Mouse (Mus musculus): ENCODE results near the gene Amh.
"Not testable (repeated sequence)": the region's sequence is repeated elsewhere in the genome, so short reads cannot be mapped to it uniquely, and the experiment has no call there.

Amh gene

DNA sequence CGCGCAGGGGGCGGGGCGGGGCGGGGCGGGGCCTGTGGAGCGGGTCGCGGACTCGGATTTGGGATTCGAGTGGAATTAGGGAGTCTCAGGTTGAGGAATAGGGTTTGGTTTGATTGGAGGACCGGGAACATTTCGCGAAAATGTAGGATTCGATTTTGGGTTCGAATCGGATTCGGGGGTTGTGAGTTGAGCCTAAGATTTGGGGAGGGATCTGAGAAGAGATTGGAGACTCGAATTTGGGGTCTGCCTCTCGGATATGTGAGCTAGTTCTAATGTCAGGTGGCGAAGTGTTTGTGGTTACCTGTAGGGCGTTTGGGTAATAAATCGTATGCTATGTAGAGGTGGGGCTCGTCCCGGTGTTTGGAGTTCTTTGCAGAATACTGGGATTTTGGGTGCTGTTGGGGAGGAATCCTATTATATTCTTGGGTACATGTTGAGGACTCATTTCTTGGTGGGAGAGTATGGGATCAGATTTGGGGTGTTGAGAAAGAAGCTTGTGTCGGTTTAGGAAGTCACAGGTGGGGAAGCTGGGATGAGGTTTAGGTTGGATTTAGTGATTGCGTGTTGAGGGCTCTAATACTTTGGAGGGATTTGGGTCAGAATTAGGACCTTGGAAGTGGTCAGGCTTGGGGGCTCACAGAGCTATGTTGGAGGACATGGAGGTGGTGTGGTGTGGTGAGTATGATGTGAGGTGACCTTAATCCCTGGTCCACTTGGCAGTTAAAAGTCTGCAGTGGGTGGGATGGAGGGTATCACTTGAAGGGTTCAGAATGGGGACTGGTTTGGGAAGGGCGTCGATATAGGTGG lies 22.2 kb downstream of the Amh start:
- in situ Hi-C loops (cut with MboI, MseI): no loop called here

DNA sequence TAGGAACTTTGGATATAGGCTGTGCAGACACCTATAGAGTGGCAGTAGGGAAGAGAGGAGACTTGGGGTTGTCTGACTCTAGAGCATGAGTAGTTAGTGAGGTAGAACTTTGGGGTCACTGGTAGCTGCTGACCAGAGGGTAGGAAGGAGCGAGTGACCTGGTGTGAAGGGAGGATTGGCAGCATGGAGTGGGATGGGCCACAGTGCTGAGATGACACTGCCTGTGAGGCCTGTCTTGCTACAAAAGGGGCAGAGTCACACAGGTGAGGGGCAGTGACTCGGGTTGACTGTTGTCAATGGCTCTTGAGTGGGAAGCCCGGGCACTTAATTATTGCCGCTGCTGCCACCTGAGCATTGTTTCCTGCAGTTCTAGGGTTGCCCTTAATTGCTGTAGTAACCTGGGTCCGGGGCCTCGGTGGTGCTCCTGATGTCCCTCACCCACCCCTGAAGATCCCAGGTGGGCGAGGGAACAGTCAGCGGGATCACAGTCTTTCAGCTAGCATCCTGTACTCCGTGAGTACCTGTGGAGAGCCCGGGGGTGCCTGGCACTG lies 22.9 kb downstream of the Amh start:
- in situ Hi-C loops (cut with MboI, MseI): no loop called here

DNA sequence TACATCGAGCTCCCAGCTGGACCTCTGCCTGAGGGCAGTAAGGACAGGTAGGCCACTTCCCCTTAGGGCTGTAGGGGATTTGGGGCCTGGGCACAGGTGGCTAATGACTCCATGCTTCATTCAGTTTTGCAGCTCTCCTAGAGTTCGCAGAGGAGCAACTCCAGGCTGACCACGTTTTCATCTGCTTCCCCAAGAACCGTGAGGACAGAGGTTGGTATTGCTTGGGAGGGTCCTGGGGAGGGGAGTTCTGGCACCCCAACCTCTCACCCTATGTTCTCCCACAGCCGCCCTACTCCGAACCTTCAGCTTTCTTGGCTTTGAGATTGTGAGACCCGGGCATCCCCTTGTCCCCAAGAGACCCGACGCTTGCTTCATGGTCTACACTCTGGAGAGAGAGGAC lies 23.5 kb downstream of the Amh start:
- in situ Hi-C loops (cut with MboI, MseI): not testable (repeated sequence)

- in situ Hi-C loops (cut with MboI, MseI): no loop called here
These were observed 24.6 kb downstream of the Amh start for GRCm38 (mm10) chr10:80829359-80830278.

DNA sequence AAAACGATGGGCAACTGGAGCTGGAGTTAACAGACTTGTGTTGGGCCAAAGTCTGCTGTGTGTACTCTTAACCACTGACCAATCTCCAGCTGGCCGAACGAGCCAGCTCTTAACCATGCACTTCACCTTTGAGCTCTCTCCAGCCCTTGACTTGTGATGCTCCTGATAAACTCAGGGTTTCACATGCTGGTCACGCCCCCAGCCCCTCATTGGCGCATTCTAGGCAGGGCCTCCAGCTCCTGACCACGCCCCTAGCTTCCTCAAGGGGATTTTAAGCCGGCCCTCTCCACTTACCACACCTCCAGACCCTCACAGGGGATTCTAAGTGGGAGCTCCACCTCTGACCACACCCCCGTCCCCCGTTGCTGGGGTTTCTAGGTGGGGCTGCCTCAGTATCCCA lies 26.1 kb downstream of the Amh start:
- in situ Hi-C loops (cut with MboI, MseI): no loop called here

DNA sequence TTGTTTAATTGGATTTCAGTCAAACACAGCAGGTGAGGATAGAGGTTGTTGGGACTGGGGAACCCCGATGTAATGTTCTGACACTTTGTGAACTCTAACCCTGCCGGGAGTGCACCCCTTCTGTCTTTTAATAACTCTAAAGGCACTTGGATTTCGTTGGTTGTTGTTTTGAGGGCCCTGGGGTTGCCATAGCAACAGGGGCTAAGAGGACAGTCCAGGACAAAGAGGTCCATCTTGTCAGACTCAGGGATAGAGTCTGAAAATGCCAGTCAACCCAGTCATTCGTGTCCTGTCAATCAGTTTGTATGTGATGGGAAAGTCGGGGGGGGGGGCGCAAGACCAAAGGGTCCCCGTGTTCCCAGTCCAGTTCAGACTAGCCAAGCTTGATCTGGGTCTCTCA lies 27.8 kb downstream of the Amh start:
- in situ Hi-C loops (cut with MboI, MseI): no loop called here

GRCm38 (mm10) chr10:80835617-80836016 lies 30.6 kb downstream of the Amh start:
- in situ Hi-C loops (cut with MboI, MseI): no loop called here

DNA sequence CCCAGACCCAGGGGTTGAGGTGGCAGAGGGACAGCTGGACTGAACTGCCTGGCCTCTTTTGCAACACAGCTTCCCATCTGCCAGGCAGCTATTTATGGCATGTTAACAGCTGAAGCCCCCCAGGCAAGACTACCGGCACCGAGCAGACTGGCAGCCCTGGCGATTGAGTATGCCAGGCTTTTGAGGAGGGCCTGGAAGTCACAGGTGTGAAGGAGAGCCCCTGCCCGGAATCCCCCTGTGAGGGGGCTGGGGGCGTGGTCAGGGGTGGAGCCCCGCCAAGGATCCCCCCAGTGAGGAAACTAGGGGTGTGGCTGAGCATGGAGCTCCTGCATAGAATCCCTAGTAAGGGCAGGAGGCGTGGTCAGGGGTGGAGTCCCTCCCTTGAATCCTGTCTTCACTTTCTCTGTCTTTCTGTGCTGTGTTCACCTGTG lies 31.9 kb downstream of the Amh start:
- in situ Hi-C loops (cut with MboI, MseI): no loop called here

- in situ Hi-C loops (cut with MboI, MseI): no loop called here
These were observed 32.8 kb downstream of the Amh start for GRCm38 (mm10) chr10:80837827-80838226.

DNA sequence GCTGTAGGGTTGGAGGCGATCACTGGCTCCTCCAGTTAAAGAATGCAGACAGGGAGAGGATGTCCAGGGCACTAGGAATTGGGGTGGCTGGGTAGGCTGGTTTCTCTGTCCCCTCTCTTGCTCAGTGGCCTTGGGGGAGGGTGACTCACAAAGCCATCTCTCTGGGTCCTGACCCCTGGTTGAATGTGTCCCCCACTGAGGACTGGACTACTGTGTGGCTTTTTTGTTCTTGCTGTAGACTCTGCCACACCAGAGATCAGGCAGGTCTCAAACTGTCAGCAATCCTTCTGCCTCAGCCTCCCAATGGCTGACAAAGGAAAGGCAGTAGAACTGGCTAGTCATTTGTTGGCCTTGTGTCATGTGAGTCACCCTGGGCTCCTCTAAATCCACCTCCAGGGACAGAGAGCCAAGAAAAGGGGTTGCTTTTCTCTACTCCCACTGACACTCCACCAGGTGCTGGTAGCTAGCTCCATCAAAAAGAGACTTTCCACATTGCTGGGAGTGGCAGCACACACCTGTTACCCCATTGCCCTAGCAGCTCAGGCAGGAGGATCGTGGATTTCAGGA lies 33.4 kb downstream of the Amh start:
- in situ Hi-C loops (cut with MboI, MseI): no loop called here

GRCm38 (mm10) chr10:80839848-80840247 lies 34.8 kb downstream of the Amh start:
- in situ Hi-C loops (cut with MboI, MseI): no loop called here

GRCm38 (mm10) chr10:80841685-80842084 lies 36.6 kb downstream of the Amh start:
- in situ Hi-C loops (cut with MboI, MseI): no loop called here

- in situ Hi-C loops (cut with MboI, MseI): no loop called here
These were observed 37.3 kb downstream of the Amh start for GRCm38 (mm10) chr10:80842334-80842733.

DNA sequence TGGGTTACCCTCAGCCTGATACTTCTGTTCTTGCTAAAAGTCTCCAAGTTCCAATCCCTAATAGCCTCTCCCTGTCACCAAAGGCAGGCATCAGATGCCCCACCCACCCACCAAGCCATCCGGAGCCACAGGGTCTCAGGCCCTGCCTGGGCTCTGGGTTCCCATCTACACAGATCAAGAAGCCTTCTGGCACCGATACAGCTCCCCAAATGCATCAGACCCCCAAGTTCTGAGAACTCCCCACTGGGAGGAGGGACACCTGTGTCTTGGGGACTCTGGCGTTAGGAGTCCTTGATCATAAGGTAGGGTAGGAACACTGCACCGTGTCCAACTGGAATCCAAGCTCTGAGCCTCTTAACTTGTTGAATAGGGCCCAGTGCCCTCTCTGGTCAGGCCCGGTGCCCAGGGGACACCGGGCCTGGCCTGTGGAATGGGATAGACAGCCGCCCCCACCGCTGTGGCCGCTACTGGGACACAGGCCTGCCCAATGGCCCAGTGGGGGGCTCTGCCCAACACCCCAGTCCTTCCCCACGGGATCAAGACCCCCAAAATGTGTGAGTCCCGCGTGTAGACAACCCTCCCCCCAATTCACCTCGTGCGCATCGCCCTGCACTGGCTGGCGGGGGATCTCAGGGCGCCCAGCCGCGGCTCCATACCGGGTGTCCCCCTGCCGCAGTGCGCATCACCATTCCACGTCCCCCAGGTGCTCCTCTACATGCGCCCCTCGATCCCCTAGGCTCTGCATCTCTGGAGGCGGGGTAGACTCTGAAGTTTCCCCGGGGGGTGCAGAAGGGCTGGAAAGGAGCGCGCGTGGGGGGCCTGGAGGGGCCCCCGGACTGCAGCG lies 38.3 kb downstream of the Amh start:
- in situ Hi-C loops (cut with MboI, MseI): no loop called here

GRCm38 (mm10) chr10:80843931-80844547 lies 39.0 kb downstream of the Amh start, which contains the start of gene Lingo3:
Lingo3 (minus strand) TSS chr10:80844039.
- in situ Hi-C loops (cut with MboI, MseI): no loop called here

DNA sequence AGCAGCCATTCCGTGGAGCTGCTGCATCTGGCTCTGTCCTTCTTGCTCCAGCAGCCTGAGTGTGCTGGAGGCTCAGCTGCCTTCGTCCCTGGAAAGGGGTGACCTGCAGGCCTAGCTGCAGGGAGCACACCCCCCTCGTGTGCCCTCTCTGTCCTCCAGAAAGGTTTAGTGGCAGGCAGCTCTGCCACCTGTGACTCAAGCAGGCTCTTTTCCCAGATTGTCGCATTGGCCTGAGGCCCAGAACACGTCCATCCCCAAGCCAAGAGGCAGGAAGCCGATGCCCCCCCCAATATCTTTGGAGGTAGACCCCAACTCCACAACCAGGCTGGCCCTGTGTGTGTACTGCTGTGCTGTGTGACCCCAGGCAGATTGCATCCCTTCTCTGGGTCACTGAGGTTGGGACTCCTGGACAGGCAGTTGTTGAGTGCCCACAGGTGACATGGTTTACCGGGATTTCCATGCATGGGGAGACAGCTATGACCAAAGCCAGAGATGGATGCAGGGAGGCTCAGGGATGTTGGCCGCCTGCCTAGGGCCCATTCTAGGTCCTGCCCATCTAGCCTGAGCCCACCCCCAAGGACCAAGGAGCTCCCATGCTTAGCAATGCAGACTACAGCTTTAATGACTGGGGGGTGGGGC lies 40.1 kb downstream of the Amh start:
- in situ Hi-C loops (cut with MboI, MseI): no loop called here

- in situ Hi-C loops (cut with MboI, MseI): no loop called here
These were observed 40.7 kb downstream of the Amh start for GRCm38 (mm10) chr10:80845732-80846131.

- in situ Hi-C loops (cut with MboI, MseI): no loop called here
These were observed 43.5 kb downstream of the Amh start for GRCm38 (mm10) chr10:80848571-80848970.

DNA sequence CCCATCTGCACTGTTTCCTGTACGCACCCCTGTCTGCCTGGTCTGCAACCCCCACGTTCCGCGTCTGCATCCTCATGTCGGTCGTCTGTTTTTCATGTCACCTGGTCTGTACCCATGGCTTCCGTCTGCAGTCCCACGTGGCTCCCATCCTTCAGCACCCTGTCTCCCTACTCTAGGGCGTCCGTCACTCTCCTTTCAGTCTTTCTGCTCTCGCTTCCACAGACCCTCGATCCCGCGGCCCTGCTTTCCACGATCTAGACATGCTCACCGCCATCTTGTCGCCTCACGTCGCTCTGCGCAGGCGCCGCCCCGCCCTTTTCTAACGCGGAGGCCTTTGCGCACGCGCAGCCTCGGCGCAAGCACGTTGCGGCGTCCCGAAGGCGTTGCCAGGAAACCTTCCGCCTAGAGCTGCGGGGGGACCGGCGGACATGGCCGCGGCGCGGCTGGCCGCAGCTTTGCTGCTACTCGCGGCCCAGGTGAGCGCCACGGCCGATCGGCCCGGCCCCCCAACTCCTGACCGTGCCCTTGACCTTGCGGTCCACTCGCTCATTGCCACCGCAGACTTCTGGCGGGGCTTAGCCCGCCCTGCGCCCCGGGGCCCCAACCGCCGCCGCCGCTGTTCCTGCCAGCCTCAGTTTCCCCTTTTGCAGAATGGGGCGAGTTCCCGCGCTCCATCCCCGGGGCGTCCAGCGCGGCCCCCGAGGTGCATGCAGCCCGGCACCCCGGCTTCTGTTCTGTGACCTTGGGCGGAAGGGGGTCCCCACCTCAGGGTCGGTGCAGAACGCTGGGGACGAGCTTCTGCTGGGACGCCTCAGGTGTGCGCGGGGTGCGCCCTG lies 50.1 kb downstream of the Amh start, which contains the start of the genes Lsm7 and Sppl2b:
Lsm7 (minus strand) TSS at position 297 of the 836 bp plus-strand sequence.
Sppl2b (plus strand) TSS at position 363 of the 836 bp plus-strand sequence.
- in situ Hi-C loops (cut with MboI, MseI): no loop called here

Measured in regulatory T cell (primary cell).